Mouse (Mus musculus) heart, postnatal 14 days (tissue): ENCODE measurements at regions not wholly inside any gene's neighbourhood (a gene's known extent, or its start where the extent isn't known, plus 50 kb on each side); places are given as distances from the start of the nearest gene placed in this dataset.
"Not testable (repeated sequence)": the region's sequence is repeated elsewhere in the genome, so short reads cannot be mapped to it uniquely, and the experiment has no call there.

Source experiments
- DNase-seq, 2 experiments: peaks; one replicate each; pipeline ENCODE4 v3.0.0; 2021 to 2022
- intact Hi-C: fragments of 180-260 bp; cut with DNase I; formaldehyde crosslinking; loops from one replicate; pipeline ENCODE4 v1.15.1; 2025

- intact Hi-C loops = no loop called here
- no peak for DNase-seq
These were observed 484.7 kb upstream of the Gulo start for GRCm38 (mm10) chr14:66493691-66494121.

- intact Hi-C loops, DNase-seq: not testable (repeated sequence)
These were observed 475.7 kb upstream of the Gulo start for GRCm38 (mm10) chr14:66484751-66485150.

- DNase-seq = no peak
- intact Hi-C loops = no loop called here
These were observed 470.2 kb upstream of the Gulo start for GRCm38 (mm10) chr14:66479181-66479580.

GRCm38 (mm10) chr14:66478562-66478961, 469.6 kb upstream of the Gulo start:
- intact Hi-C loops = no loop called here
- DNase-seq = no peak

- DNase-seq = no peak
These were observed 466.0 kb upstream of the Gulo start for GRCm38 (mm10) chr14:66475026-66475425.

GRCm38 (mm10) chr14:66473251-66473550, 464.2 kb upstream of the Gulo start:
- DNase-seq = no peak
- intact Hi-C loops = no loop called here

More at GRCm38 (mm10) chr14:66475026-66475425, 466.0 kb upstream of the Gulo start:
- intact Hi-C loops = no loop called here

- DNase-seq = no peak
These were observed 463.7 kb upstream of the Gulo start for GRCm38 (mm10) chr14:66472537-66473250.

GRCm38 (mm10) chr14:66462081-66462480, 453.1 kb upstream of the Gulo start:
- DNase-seq = no peak
- intact Hi-C loops = no loop called here

More at GRCm38 (mm10) chr14:66472537-66473250, 463.7 kb upstream of the Gulo start:
- intact Hi-C loops = no loop called here

- intact Hi-C loops = no loop called here
- no peak for DNase-seq
These were observed 451.8 kb upstream of the Gulo start for GRCm38 (mm10) chr14:66460795-66461194.

- DNase-seq = no peak
- intact Hi-C loops = no loop called here
These were observed 449.7 kb upstream of the Gulo start for GRCm38 (mm10) chr14:66458696-66459095.

- DNase-seq = no peak
- intact Hi-C loops = no loop called here
These were observed 448.3 kb upstream of the Gulo start for GRCm38 (mm10) chr14:66457300-66457699.

GRCm38 (mm10) chr14:66452828-66453227, 443.8 kb upstream of the Gulo start:
- DNase-seq = no peak
- intact Hi-C loops = no loop called here

- intact Hi-C loops = no loop called here
- DNase-seq = no peak
These were observed 441.3 kb upstream of the Gulo start for GRCm38 (mm10) chr14:66450351-66450750.

GRCm38 (mm10) chr14:66442576-66442975, 433.6 kb upstream of the Gulo start:
- intact Hi-C loops = no loop called here
- no peak for DNase-seq

- DNase-seq = peak; percentile 58 to 59
- intact Hi-C loops = no loop called here
These were observed 432.8 kb upstream of the Gulo start for GRCm38 (mm10) chr14:66441825-66442224.

- DNase-seq = no peak
These were observed 429.6 kb upstream of the Gulo start for GRCm38 (mm10) chr14:66438572-66438971.

GRCm38 (mm10) chr14:66438001-66438400, 429.0 kb upstream of the Gulo start:
- DNase-seq = no peak
- intact Hi-C loops = no loop called here

More at GRCm38 (mm10) chr14:66438572-66438971, 429.6 kb upstream of the Gulo start:
- intact Hi-C loops = no loop called here

- DNase-seq = no peak
- intact Hi-C loops = no loop called here
These were observed 422.6 kb upstream of the Gulo start for GRCm38 (mm10) chr14:66431630-66432029.

GRCm38 (mm10) chr14:66424141-66424540, 415.1 kb upstream of the Gulo start:
- intact Hi-C loops = no loop called here
- no peak for DNase-seq
